Mouse (Mus musculus) megakaryocyte, embryonic 14.5 days (primary cell): Measurements from ENCODE around the gene Hebp2.

Experiments used
- FLI1 ChIP-seq: IDR thresholded peaks from 2 replicates; pipeline ENCODE4 v1.6.1; 2012; ENCODE audit warnings: low read length, inconsistent platforms, mixed read lengths
- GATA1 ChIP-seq: IDR thresholded peaks from 3 replicates; pipeline ENCODE4 v1.6.1; 2012; ENCODE audit warnings: mixed read lengths, low read length, inconsistent platforms, borderline replicate concordance

DNA sequence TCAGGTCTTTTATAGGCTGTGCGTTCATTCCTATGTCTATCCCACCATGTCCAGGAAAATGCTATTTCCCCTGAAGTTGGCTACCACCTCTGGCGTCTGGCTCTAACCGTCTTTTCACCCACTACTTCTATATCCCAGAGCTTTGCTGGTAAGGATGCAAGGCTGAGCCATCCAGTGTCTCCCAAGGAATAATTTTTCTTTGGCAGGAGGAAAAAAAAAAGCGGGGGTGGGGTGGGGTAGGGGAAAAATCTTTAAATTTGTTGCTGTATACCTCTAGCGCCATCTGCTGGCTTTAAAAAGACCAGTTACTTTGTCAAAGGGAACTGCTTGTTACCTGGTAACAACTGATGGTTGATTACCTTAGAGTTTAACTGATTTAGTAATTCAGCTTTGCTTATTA, 17.4 kb downstream of the Hebp2 start:
- TF ChIP-seq FLI1: no peak
- TF ChIP-seq GATA1: no peak
